Mouse (Mus musculus) urinary bladder, postnatal 25 days (tissue): ENCODE data around the gene Rxra.

Source experiments
- DNase-seq: peaks from one replicate; pipeline ENCODE4 v3.0.0; 2022; ENCODE audit warnings: low spot score

The Rxra gene

GRCm38 (mm10) chr2:27676106-27676477, at the start of gene Rxra:
Rxra (plus strand) TSS chr2:27676440.
- peak; percentile 59 for DNase-seq

- no peak for DNase-seq
Observed at GRCm38 (mm10) chr2:27626604-27627003, 49.6 kb upstream of the Rxra start.

GRCm38 (mm10) chr2:27630601-27631285, 45.5 kb upstream of the Rxra start:
- DNase-seq: no peak

GRCm38 (mm10) chr2:27633471-27633870, 42.8 kb upstream of the Rxra start:
- DNase-seq: no peak

GRCm38 (mm10) chr2:27634018-27634417, 42.2 kb upstream of the Rxra start:
- no peak for DNase-seq

GRCm38 (mm10) chr2:27635147-27635738, 41.0 kb upstream of the Rxra start:
- no peak for DNase-seq

DNA sequence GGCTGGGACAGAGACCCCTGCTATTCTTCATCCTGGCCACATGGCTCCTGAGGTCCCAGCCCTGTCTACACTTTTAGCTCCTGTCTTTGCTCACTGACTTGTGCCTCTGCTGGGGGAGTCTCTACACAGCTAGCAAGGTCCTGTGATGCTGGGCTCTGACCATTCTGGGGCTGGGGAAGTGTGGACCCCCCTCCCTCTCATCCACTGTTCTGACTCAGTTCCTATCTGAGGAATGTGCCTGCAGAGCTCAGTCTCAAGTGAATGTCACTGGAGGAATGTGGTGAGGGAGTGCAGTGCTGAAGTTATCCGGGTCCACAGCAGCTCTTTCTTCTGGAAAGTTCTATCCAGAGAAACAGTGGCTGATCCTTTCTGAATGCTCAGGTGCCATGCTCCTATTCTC, 39.4 kb upstream of the Rxra start:
- no peak for DNase-seq

GRCm38 (mm10) chr2:27637281-27637896, 38.9 kb upstream of the Rxra start:
- no peak for DNase-seq

GRCm38 (mm10) chr2:27639631-27640334, 36.5 kb upstream of the Rxra start:
- no peak for DNase-seq

DNA sequence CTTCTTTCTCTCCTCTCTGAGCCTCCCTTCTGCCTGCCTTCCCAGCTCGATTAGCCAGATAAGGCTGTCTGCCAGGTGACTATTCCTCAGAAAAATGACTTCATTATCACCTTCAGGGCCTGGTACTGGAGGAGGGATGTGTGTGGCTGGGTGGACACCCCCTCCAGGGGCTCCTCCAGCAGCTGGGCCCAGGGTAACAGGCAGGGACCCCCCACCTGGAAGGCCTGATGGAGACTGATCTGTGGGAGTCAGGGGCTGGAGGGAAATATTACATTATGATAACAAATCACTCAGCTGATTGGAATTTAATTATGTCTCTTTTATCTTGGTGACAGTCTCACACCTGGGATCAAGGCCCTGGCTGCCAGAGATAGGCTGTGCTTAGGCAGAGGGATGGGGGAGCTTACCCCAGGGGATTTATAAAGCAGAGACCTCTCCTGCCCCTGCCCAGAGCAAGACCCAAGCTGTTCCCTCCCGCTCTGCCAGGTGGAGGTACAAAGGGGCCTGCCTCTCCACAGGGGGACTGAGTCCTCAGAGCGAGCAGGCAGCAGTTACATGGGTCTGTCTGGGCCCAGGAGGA, 35.2 kb upstream of the Rxra start:
- DNase-seq: no peak

GRCm38 (mm10) chr2:27644547-27645120, 31.6 kb upstream of the Rxra start:
- DNase-seq: no peak

- no peak for DNase-seq
Observed at GRCm38 (mm10) chr2:27645471-27645870, 30.8 kb upstream of the Rxra start.

DNA sequence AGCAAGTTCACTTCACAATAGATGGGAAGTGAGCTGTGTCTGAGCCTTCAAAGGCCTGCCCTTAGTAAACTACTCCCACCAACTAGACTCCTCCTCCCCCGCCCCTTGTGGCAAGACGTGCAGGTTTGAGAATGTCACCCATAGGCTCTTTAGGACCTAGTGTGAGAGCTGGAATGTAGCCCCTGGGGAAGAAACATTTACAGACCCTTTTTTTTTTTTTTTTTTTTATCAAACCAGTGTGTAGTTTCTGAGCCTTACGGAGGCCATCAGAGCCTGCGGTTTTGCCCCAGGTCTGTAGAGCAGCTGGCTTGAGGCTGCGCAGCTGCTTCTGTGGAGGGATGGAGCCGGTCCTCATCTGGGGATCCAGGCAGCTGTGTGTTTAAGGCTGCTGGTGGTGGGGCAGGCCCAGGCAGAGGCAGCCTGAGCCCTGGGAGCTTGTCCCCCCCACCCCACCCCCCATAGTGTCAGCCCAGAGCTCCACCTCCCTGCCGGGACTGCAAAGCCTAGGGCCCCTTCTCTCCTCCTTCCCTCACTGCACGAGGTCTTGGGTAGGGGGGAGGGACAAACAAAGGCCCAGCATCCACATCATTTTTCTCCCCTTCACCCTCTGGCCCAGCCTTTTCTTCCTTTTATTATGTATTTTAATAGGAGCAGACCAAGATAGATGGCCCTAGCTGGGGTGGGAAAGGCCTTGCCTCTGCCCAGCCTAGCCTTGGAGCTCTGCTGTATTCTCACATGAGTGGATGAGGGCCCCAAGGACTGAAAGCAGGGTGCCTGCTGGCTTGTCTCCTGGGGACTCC, 26.2 kb upstream of the Rxra start:
- no peak for DNase-seq

DNA sequence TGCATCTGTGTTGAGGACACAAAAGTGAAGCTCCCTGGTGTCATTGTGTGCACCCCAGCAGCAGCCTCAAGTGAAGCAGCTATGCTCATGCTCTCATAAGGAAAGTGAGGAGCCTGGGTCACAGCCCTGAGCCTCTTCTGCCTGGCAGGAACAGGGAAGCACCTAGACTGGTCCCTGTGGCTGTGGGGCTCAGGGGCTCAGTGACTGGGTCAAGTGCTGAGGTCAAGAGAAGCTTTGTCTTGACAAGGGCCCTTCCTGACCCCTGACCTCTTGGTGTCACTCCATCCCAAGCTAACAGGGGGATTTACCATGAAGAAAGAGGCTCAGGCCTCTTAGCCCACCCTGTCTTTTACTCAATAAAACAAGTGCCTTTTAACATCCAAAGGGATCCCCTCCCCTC, 25.2 kb upstream of the Rxra start:
- no peak for DNase-seq

DNA sequence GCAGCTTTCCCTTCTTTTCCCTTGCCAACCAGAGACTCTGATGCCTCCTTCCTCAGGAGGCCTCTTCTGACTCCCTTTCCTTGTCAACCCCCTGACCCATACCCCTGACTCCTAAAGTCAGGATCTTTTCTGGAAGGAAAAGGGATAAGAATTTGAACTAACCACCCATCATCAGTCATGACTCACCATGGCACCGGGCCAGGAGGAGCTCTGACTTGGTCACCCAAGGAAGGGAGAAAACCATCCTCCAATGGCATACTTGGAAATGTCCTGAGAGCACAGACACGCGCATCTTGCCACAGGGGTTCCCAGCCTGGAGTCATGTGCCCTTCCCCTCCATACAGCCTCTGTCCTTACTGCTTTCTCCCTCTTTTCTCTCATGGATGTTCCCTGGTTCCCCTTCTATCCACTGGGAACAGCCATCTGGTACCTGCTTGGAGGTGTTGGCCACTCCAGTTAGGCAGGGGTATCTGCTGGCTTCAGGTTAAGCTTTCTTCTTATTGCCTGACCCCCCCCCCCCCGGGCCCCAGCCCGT, 22.7 kb upstream of the Rxra start:
- no peak for DNase-seq

- DNase-seq: no peak
Observed at GRCm38 (mm10) chr2:27654321-27655232, 21.7 kb upstream of the Rxra start.

DNA sequence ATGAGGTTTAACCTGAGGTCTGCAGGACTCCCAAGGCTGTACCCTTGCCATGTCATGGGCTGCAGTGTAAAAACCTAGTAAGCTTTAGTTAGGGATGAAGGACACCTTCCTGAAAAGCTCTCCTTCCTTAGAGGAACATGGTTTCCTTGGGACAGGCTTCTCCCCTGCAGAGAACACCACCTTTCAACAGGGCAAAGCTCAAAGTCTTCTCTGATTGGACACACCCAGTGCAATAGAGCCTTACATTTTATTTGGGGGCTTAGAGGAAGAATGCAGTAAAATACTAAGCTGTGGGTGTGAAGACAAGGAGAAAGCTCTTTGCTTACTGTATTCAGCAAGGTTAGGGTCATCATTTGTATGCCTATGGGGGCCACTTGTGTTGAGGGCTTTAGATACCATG, 19.7 kb upstream of the Rxra start:
- no peak for DNase-seq

DNA sequence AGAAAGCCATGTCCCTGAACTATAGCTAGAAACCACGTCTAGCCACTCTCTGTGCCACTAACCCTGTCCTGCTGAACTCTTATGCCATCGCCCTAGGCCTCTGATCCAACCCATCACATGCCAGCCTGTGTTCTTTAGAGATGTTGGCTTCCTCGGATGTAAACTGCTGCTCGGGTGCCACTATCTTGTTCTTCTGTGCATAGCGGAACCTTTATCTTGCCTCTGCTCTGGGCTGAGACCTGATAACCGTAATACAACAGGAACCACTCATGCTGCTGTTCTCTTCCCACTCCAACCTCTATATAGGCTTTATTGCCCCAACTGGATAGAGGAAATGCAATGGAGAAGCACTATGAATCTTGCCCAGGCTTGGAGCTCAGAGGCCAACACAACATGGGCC, 11.0 kb upstream of the Rxra start:
- no peak for DNase-seq

- DNase-seq: no peak
Observed at GRCm38 (mm10) chr2:27666719-27667118, 9.5 kb upstream of the Rxra start.

GRCm38 (mm10) chr2:27667677-27668076, 8.6 kb upstream of the Rxra start:
- DNase-seq: no peak
